Mouse (Mus musculus) erythroblast, adult 5-6 weeks (primary cell): ENCODE results near the gene Mrpl4. TPM values are rescaled to one million over a fixed set of nuclear protein-coding genes. Genes with fewer than 3 reads are reported as not detected.
"Not testable (repeated sequence)": the region's sequence is repeated elsewhere in the genome, so short reads cannot be mapped to it uniquely, and the experiment has no call there.

Source experiments
- ATAC-seq: replicated peaks from 2 replicates; pipeline ENCODE4 v1.8.0; 2016; ENCODE audit warnings: moderate number of reproducible peaks, mild to moderate bottlenecking, moderate TSS enrichment, inconsistent platforms; ENCODE audit not compliant: poor library complexity, low FRiP score, severe bottlenecking
- total RNA-seq, 2 experiments: library from RNA; stranded (forward) in 1 of 2; stranded (reverse) in 1 of 2; fragments of 150-400 nt in 1 of 2; fragments of 200-764, 138-1000 nt in 1 of 2; gene quantifications; 2 replicates each; pipeline versions ENCODE4 v1.2.3 to v1.2.4; 2015 to 2017; ENCODE audit warnings: low replicate concordance in 2 of 2

Mrpl4 gene
- total RNA-seq, 2 experiments from 2014 or later: 11.4 to 19.0 TPM

GRCm38 (mm10) chr9:20982171-20982570 is 20.4 kb upstream of the Mrpl4 start:
- no peak for ATAC-seq

- ATAC-seq: no peak
These were observed 19.4 kb upstream of the Mrpl4 start for GRCm38 (mm10) chr9:20983169-20983568.

GRCm38 (mm10) chr9:20986952-20987686 is 15.4 kb upstream of the Mrpl4 start:
- no peak for ATAC-seq

GRCm38 (mm10) chr9:20987953-20988352 is 14.6 kb upstream of the Mrpl4 start:
- ATAC-seq: no peak

- ATAC-seq: no peak
These were observed 11.7 kb upstream of the Mrpl4 start for GRCm38 (mm10) chr9:20990861-20991260.

- ATAC-seq: no peak
These were observed 11.0 kb upstream of the Mrpl4 start for GRCm38 (mm10) chr9:20991587-20991986.

- ATAC-seq: no peak
These were observed 9.2 kb upstream of the Mrpl4 start for GRCm38 (mm10) chr9:20993165-20993898.

GRCm38 (mm10) chr9:20995069-20995468 is 7.5 kb upstream of the Mrpl4 start:
- ATAC-seq: no peak

- no peak for ATAC-seq
These were observed 5.5 kb upstream of the Mrpl4 start for GRCm38 (mm10) chr9:20997065-20997464.

GRCm38 (mm10) chr9:20998337-20998736 is 4.2 kb upstream of the Mrpl4 start:
- not testable (repeated sequence) for ATAC-seq

GRCm38 (mm10) chr9:21000811-21001210 is 1.7 kb upstream of the Mrpl4 start:
- no peak for ATAC-seq

- no peak for ATAC-seq
These were observed 812 bp upstream of the Mrpl4 start for GRCm38 (mm10) chr9:21001651-21002200.

GRCm38 (mm10) chr9:21002270-21002626 is 290 bp upstream of the Mrpl4 start:
- peak; percentile 9; the same call in 1 of the 2 replicates for ATAC-seq

GRCm38 (mm10) chr9:21007313-21007952 is 4.9 kb downstream of the Mrpl4 start:
- ATAC-seq: no peak

- 0 out of 2 replicates have a peak, but pooled peaks have one; percentile 38 for ATAC-seq
These were observed 5.5 kb downstream of the Mrpl4 start for GRCm38 (mm10) chr9:21008007-21008406.

- ATAC-seq: no peak
These were observed 7.8 kb downstream of the Mrpl4 start for GRCm38 (mm10) chr9:21010362-21010761.

- ATAC-seq: not testable (repeated sequence)
These were observed 8.5 kb downstream of the Mrpl4 start for GRCm38 (mm10) chr9:21010939-21011541.

GRCm38 (mm10) chr9:21011846-21012312 is 9.3 kb downstream of the Mrpl4 start:
- no peak for ATAC-seq

GRCm38 (mm10) chr9:21012368-21012767 is 9.8 kb downstream of the Mrpl4 start:
- ATAC-seq: no peak
